In the genomic region with DNA sequence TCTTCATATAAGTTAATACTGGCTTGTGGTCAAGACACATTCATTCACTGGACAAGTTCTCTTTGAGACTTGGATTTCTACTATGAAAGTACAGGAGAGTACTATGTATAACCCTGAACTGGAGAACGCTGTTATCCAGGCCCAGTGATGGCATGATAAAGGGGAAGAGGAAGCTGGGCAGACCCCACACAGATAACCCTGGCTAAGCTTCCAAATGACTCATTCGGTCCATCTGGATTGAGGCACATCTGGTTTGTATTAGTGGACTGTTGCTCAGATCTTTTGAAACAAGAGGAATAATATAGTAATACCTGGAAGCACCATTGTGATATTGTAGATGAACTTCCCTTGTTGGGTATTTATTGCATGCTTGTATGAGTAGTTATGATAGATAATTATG, we compare ENCODE assay signal across 15 mouse cellular contexts.
"Had no signal": no experiment of that assay in that cellular context is flagged by ENCODE, and none has a peak within 500 bp of the region (broad histone marks: within the 10 kb centered on the region; RNA-seq: fewer than 3 reads in every experiment).

No protein-coding gene starts in this region.

- H3K27me3 ChIP-seq: limb, embryonic 15.5 days; liver, embryonic 12.5 days; neural tube, embryonic 13.5 days had no signal

- H3K9me3 ChIP-seq: limb, embryonic 15.5 days; liver, embryonic 12.5 days; neural tube, embryonic 13.5 days had no signal

- H3K9ac ChIP-seq: limb, embryonic 15.5 days; liver, embryonic 12.5 days; lung, embryonic 14.5 days; neural tube, embryonic 13.5 days had no signal

- H3K4me2 ChIP-seq: limb, embryonic 15.5 days; liver, embryonic 12.5 days; lung, embryonic 14.5 days; midbrain, embryonic 11.5 days; neural tube, embryonic 13.5 days had no signal

- H3K36me3 ChIP-seq: limb, embryonic 15.5 days; liver, embryonic 12.5 days; neural tube, embryonic 13.5 days had no signal

- DNase-seq: kidney, postnatal 25 days; layer of hippocampus, adult 9-11 months; lung, embryonic 14.5 days; lung, postnatal 10 days; lung, postnatal 4 days; retina, postnatal 1 day; right cerebral cortex, postnatal 4 days; spleen, adult 18-20 months; thymus, adult 18-20 months; thymus, postnatal 14 days had no signal

- H3K27ac ChIP-seq: limb, embryonic 15.5 days; liver, embryonic 12.5 days; neural tube, embryonic 13.5 days had no signal

- H3K4me1 ChIP-seq: limb, embryonic 15.5 days; liver, embryonic 12.5 days; neural tube, embryonic 13.5 days had no signal

- H3K4me3 ChIP-seq: limb, embryonic 15.5 days; liver, embryonic 12.5 days; neural tube, embryonic 13.5 days had no signal

- ATAC-seq: liver, embryonic 12.5 days; midbrain, embryonic 16.5 days had no signal
